Mouse (Mus musculus): ENCODE measurements around the gene Bub1b. TPM values are rescaled to one million over a fixed set of nuclear protein-coding genes. Genes with fewer than 3 reads are reported as not detected.

The Bub1b gene
- polyA plus RNA-seq, 1 experiment from 2014 or later, result 133 TPM

DNA sequence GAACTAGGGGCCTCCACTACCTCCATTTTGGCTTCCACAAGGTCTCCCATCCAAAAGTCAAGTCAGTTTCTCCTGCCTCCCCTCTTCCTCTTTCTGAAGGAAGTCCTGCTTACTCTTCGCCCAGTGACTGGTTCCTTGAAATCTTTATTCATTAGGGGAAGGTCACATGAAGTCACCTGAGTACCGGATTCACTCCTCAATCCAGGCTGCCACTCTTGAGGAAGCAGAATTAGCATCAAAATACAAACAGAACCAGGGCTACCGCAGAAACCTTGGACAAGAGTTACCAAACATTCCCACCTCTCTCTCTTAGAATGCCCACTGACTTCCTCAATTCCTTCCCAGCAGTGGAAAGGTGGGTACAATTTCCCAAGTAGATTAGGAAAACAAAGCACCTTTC is 10.3 kb upstream of the Bub1b start:
- no peak for TF ChIP-seq CTCF (IDR thresholded peaks at IDR 0.05; ENCODE audit: low read depth)
- no peaks in the 10 kb centered on the region for H3K4me1 ChIP-seq (ENCODE audit: insufficient read depth)
- H3K27ac ChIP-seq (ENCODE audit: low read depth), result no peak overlapping the region
- no peak overlapping the region for H3K4me2 ChIP-seq
- H3K4me3 ChIP-seq (ENCODE audit: low read depth, low read length), result no peak overlapping the region
- H3K36me3 ChIP-seq (ENCODE audit: insufficient read depth), result no peaks in the 10 kb centered on the region
- ATAC-seq (ENCODE audit: insufficient read depth), result no peak
- 68% methylated on average over 3 of the region's 3 CpGs for whole genome bisulfite sequencing
- H3K9ac ChIP-seq, result no peak overlapping the region
- no peaks in the 10 kb centered on the region for H3K9me3 ChIP-seq (ENCODE audit: low read depth, low read length)
- H3K27me3 ChIP-seq (ENCODE audit: insufficient read depth, low read length), result no peaks in the 10 kb centered on the region
- DNase-seq, result no peak

DNA sequence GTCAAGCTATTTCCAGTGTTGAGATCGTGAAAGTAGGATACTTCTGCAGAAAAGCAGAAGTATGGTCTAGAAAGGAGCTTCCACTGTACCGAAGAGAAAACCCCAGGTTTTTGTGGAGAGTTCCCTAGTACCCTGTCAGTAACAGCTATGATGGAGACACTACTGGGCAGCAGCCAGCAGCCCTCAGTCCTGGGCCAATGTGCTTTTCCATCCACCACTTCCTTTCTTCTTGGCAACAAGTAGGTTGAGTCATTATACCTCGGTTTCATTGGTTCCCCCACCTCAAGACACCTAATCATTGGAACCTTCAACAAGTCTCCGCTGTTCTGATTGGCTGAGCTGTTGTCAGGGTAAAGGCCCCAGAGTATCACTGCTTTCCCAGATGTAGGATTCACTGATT is 6.9 kb upstream of the Bub1b start:
- Histone ChIP-seq H3K27me3 (ENCODE audit: insufficient read depth, low read length) (no peaks in the 10 kb centered on the region), H3K4me2 (no peak overlapping the region), H3K9me3 (ENCODE audit: low read depth, low read length) (no peaks in the 10 kb centered on the region), H3K4me3 (ENCODE audit: low read depth, low read length) (no peak overlapping the region), H3K36me3 (ENCODE audit: insufficient read depth) (no peaks in the 10 kb centered on the region), H3K4me1 (ENCODE audit: insufficient read depth) (no peaks in the 10 kb centered on the region), H3K9ac (no peak overlapping the region), H3K27ac (ENCODE audit: low read depth) (no peak overlapping the region)
- 78% methylated on average over 4 of the region's 4 CpGs for WGBS
- no peak for ATAC-seq (ENCODE audit: insufficient read depth)
- no peak for DNase-seq
- no peak for TF ChIP-seq CTCF (IDR thresholded peaks at IDR 0.05; ENCODE audit: low read depth)

DNA sequence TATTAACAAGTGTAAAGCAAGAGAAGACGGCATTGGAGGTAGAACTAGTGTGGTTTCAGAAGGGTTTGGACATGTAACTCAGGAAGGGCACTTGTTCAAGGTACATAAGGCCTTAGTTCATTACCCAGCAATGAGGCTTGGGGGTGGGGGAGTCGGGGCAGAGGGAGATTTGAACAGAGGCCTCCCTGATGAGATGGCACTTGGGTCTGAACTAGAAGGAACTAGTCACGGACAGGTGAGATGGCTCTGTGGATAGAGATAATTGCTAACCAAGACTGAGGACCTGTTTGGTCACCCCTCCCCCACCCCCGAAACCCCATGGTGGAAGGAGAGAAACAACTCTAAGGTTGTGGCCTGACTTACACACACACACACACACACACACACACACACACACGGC is 1.1 kb downstream of the Bub1b start:
- Histone ChIP-seq H3K36me3 (ENCODE audit: insufficient read depth) (peaks cover 41% of the 10 kb centered on the region), H3K27me3 (ENCODE audit: insufficient read depth, low read length) (no peaks in the 10 kb centered on the region), H3K27ac (ENCODE audit: low read depth) (no peak overlapping the region), H3K4me1 (ENCODE audit: insufficient read depth) (peaks cover 8% of the 10 kb centered on the region; the same call in 1 of the 2 replicates), H3K9ac (peak overlapping the region; percentile 53), H3K9me3 (ENCODE audit: low read depth, low read length) (no peaks in the 10 kb centered on the region), H3K4me3 (ENCODE audit: low read depth, low read length) (peak overlapping the region; percentile 78), H3K4me2 (peak overlapping the region; percentile 64)
- no peak for TF ChIP-seq CTCF (IDR thresholded peaks at IDR 0.05; ENCODE audit: low read depth)
- DNase-seq, result no peak
- no peak for ATAC-seq (ENCODE audit: insufficient read depth)
- WGBS, result 25% methylated on average over 5 of the region's 5 CpGs

DNA sequence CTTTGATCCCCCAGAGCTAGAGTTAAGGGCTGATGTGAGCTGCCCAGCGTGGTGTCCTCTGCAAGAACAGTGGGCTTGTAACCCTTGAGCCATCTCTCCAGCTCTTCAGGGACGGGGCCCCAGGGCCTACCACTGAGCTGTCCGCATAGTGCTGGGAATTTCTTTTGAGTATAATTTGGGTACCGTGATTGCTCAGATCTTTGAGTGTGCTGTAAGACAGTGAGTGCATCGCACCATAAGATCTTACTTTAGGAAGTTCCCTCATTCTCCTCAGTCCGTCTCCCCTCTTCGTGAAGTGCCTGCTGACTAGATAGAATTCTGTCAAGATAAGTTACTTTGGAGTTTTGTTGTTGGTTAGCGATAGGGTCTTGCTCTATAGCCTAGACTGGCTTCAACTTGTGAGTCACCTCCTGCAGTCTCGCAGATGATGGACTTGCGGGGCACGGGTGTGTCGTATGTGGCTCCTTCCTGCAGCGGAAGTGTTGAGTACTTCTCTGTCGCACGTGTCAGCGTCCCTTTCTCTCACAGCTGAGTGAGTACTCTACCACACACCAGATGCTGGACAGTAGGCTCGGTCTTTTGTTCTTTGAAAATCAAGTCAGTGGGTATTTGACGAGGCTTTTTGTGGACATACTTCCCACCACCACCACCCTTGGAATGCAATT is 3.7 kb downstream of the Bub1b start:
- Histone ChIP-seq H3K4me3 (ENCODE audit: low read depth, low read length) (no peak overlapping the region), H3K4me1 (ENCODE audit: insufficient read depth) (peaks cover 8% of the 10 kb centered on the region; the same call in 1 of the 2 replicates), H3K36me3 (ENCODE audit: insufficient read depth) (peaks cover 67% of the 10 kb centered on the region), H3K27me3 (ENCODE audit: insufficient read depth, low read length) (no peaks in the 10 kb centered on the region), H3K27ac (ENCODE audit: low read depth) (no peak overlapping the region), H3K9ac (no peak overlapping the region), H3K4me2 (no peak overlapping the region), H3K9me3 (ENCODE audit: low read depth, low read length) (no peaks in the 10 kb centered on the region)
- DNase-seq (no peak), ATAC-seq (ENCODE audit: insufficient read depth) (no peak)
- WGBS, result 83% methylated on average over 18 of the region's 18 CpGs
- TF ChIP-seq CTCF (IDR thresholded peaks at IDR 0.05; ENCODE audit: low read depth), result no peak

DNA sequence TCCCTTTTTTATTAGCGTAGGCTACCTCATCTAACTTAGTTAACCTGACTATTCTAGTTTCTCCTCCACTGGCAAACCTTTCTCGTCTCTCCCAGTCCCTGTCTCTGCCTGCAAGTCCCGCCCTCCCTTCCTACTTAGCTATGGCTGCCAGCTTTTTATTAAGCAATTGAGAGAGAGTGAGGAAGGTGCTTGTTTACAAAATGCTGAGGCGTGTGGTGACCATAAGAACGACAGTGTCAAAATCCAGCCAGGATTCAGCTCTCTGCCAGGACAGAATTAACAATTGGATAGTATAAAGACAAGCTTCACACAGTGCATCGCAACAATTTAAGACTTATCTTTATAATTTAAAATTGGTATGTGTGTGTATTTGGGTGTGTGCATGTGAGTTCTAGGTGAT is 6.1 kb downstream of the Bub1b start:
- no peak for ATAC-seq (ENCODE audit: insufficient read depth)

DNA sequence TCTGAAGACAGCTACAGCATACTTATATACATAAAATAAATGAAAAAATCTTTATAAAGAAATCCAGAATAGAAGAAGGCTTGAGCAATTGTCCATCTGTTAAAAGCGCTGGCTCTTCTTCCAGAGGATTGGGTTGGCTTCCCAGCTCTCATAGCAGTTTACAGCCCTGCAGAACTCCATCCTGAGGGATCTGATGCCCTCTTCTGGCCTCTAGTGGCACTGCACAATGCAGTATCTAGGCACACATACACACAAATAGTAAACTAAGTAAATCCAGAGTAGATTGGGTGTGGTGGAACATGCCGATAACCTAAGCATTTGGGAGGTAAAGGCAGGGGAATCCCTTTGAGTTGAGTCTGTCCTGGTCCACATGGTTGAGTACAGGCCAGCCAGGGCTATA is 8.0 kb downstream of the Bub1b start:
- H3K9ac ChIP-seq, result no peak overlapping the region
- TF ChIP-seq CTCF (IDR thresholded peaks at IDR 0.05; ENCODE audit: low read depth), result peak; percentile 82
- ATAC-seq (ENCODE audit: insufficient read depth) (no peak), DNase-seq (peak; percentile 73)
- H3K27ac ChIP-seq (ENCODE audit: low read depth), result no peak overlapping the region
- no peak overlapping the region for H3K4me3 ChIP-seq (ENCODE audit: low read depth, low read length)
- WGBS, result 82% methylated on average over 2 of the region's 2 CpGs
- peaks cover 86% of the 10 kb centered on the region for H3K36me3 ChIP-seq (ENCODE audit: insufficient read depth)
- H3K27me3 ChIP-seq (ENCODE audit: insufficient read depth, low read length), result no peaks in the 10 kb centered on the region
- H3K9me3 ChIP-seq (ENCODE audit: low read depth, low read length), result no peaks in the 10 kb centered on the region
- H3K4me1 ChIP-seq (ENCODE audit: insufficient read depth), result no peaks in the 10 kb centered on the region
- H3K4me2 ChIP-seq, result no peak overlapping the region

More for the DNA sequence above, 6.1 kb downstream of the Bub1b start:
- Histone ChIP-seq H3K9ac (no peak overlapping the region), H3K27ac (ENCODE audit: low read depth) (no peak overlapping the region), H3K9me3 (ENCODE audit: low read depth, low read length) (no peaks in the 10 kb centered on the region), H3K4me2 (no peak overlapping the region), H3K4me1 (ENCODE audit: insufficient read depth) (peaks cover 7% of the 10 kb centered on the region; the same call in 1 of the 2 replicates), H3K4me3 (ENCODE audit: low read depth, low read length) (no peak overlapping the region), H3K36me3 (ENCODE audit: insufficient read depth) (peaks cover 85% of the 10 kb centered on the region), H3K27me3 (ENCODE audit: insufficient read depth, low read length) (no peaks in the 10 kb centered on the region)
- no peak for DNase-seq
- no peak for TF ChIP-seq CTCF (IDR thresholded peaks at IDR 0.05; ENCODE audit: low read depth)
- 78% methylated on average over 6 of the region's 6 CpGs for WGBS

DNA sequence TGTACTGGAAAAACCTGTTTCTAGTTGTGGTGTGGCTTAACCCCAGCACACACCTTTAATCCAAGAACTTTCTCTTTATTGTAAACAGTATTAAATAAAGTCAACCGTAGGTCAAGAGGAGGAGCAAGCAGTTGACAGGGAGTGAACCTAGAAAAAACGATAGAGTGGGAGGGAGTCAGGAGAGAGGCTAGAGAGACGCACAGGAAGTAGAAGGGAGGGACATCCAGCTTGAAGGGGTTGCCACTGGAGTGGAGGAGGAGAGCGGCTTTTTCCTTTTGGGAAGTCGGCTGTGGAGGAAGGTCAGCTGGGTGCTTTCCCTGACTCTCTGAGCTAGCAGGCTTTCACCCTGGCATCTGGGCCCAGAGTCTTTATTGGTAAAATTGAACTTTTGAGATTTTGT is 9.0 kb downstream of the Bub1b start:
- ATAC-seq (ENCODE audit: insufficient read depth), result no peak
- peaks cover 83% of the 10 kb centered on the region for H3K36me3 ChIP-seq (ENCODE audit: insufficient read depth)
- 59% methylated on average over 5 of the region's 5 CpGs for WGBS

More for the DNA sequence above, 9.0 kb downstream of the Bub1b start:
- no peak overlapping the region for H3K9ac ChIP-seq
- no peaks in the 10 kb centered on the region for H3K9me3 ChIP-seq (ENCODE audit: low read depth, low read length)
- H3K4me2 ChIP-seq, result no peak overlapping the region
- no peak overlapping the region for H3K4me3 ChIP-seq (ENCODE audit: low read depth, low read length)
- H3K4me1 ChIP-seq (ENCODE audit: insufficient read depth), result no peaks in the 10 kb centered on the region
- no peak overlapping the region for H3K27ac ChIP-seq (ENCODE audit: low read depth)
- no peak for DNase-seq
- no peak for TF ChIP-seq CTCF (IDR thresholded peaks at IDR 0.05; ENCODE audit: low read depth)
- H3K27me3 ChIP-seq (ENCODE audit: insufficient read depth, low read length), result no peaks in the 10 kb centered on the region

Data from lung, embryonic 14.5 days (tissue).